Mouse (Mus musculus): ENCODE data around the gene Harbi1. TPM values are rescaled to one million over a fixed set of nuclear protein-coding genes. Genes with fewer than 3 reads are reported as not detected.

Gene Harbi1
- polyA plus RNA-seq (2021) = 11.4 TPM

- ChIA-PET CTCF (interaction anchor here (1.2 to 1.7 kb wide), 2 partner anchors 11 to 15 kb away, joined by 3 to 5 read pairs; no protein-coding TSS in a partner anchor), POLR2A (interaction anchor here (0.7 kb wide), 1 partner anchor 28 kb away, joined by 3 read pairs; no protein-coding TSS in a partner anchor)
- TF ChIP-seq CTCF (IDR thresholded peaks at IDR 0.05) = no peak
- H3K27me3 ChIP-seq = no peaks in the 10 kb centered on the region
- in situ Hi-C loops (cut with MboI; ENCODE audit: low pct_unique_long_range_greater_than_20kb) = no loop called here
- ATAC-seq (peak; percentile 95), DNase-seq (ENCODE audit: low read depth, low spot score) (peak; percentile 89)
These were observed at the start of gene Harbi1, which contains the start of gene Atg13 for GRCm38 (mm10) chr2:91710272-91711234. TSS of gene Harbi1 (plus strand) at chr2:91710852. TSS of gene Atg13 (minus strand) at chr2:91710576.

GRCm38 (mm10) chr2:91660981-91661380, 49.7 kb upstream of the Harbi1 start:
- in situ Hi-C loops (cut with MboI; ENCODE audit: low pct_unique_long_range_greater_than_20kb) = no loop called here
- no peaks in the 10 kb centered on the region for H3K27me3 ChIP-seq
- ChIA-PET POLR2A (no interaction called here), CTCF (no interaction called here)
- TF ChIP-seq CTCF (IDR thresholded peaks at IDR 0.05) = no peak
- no peak for ATAC-seq
- DNase-seq (ENCODE audit: low read depth, low spot score) = no peak

GRCm38 (mm10) chr2:91664780-91665179, 45.9 kb upstream of the Harbi1 start:
- TF ChIP-seq CTCF (IDR thresholded peaks at IDR 0.05) = no peak
- H3K27me3 ChIP-seq = no peaks in the 10 kb centered on the region
- in situ Hi-C loops (cut with MboI; ENCODE audit: low pct_unique_long_range_greater_than_20kb) = no loop called here
- no peak for ATAC-seq
- ChIA-PET CTCF (no interaction called here), POLR2A (no interaction called here)
- DNase-seq (ENCODE audit: low read depth, low spot score) = no peak

GRCm38 (mm10) chr2:91666386-91666910, 44.2 kb upstream of the Harbi1 start:
- DNase-seq (ENCODE audit: low read depth, low spot score) = no peak

GRCm38 (mm10) chr2:91667747-91668146, 42.9 kb upstream of the Harbi1 start:
- ATAC-seq (no peak), DNase-seq (ENCODE audit: low read depth, low spot score) (no peak)
- TF ChIP-seq CTCF (IDR thresholded peaks at IDR 0.05) = no peak
- ChIA-PET CTCF (interaction anchor here (1.1 kb wide), 1 partner anchor 30 kb away, joined by 3 read pairs; no protein-coding TSS in a partner anchor), POLR2A (interaction anchor here (1.5 kb wide), 1 partner anchor 11 kb away, joined by 3 read pairs; no protein-coding TSS in a partner anchor)
- in situ Hi-C loops (cut with MboI; ENCODE audit: low pct_unique_long_range_greater_than_20kb) = no loop called here
- no peaks in the 10 kb centered on the region for H3K27me3 ChIP-seq

More at GRCm38 (mm10) chr2:91666386-91666910, 44.2 kb upstream of the Harbi1 start:
- no peak for ATAC-seq
- ChIA-PET CTCF (interaction anchor here (0.7 kb wide), 1 partner anchor 12 kb away, joined by 3 read pairs; no protein-coding TSS in a partner anchor), POLR2A (no interaction called here)
- H3K27me3 ChIP-seq = no peaks in the 10 kb centered on the region
- TF ChIP-seq CTCF (IDR thresholded peaks at IDR 0.05) = no peak
- in situ Hi-C loops (cut with MboI; ENCODE audit: low pct_unique_long_range_greater_than_20kb) = no loop called here

DNA sequence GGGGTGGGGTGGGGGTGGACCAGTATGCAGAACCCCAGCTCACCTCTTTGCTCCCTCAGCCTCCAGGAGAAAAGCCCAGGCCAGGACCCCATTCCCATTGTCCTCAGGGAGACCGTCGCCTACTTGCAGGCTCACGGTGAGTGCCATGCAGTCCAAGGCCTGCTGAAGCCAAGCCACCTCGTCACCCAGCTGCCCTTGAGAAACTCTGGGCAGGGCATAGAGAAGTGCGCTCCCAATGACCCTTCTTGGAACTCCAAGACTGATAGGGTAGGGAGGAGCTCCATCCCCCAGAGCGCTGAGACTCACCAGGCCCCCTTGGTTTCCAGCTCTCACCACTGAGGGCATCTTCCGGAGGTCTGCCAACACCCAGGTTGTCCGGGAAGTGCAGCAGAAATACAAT, 41.3 kb upstream of the Harbi1 start:
- ATAC-seq (no peak), DNase-seq (ENCODE audit: low read depth, low spot score) (no peak)
- ChIA-PET POLR2A (interaction anchor here (0.8 to 1.3 kb wide), 2 partner anchors 17 to 61 kb away, joined by 3 read pairs; partner anchors contain the start of gene Ambra1), CTCF (no interaction called here)
- TF ChIP-seq CTCF (IDR thresholded peaks at IDR 0.05) = no peak
- H3K27me3 ChIP-seq = no peaks in the 10 kb centered on the region
- in situ Hi-C loops (cut with MboI; ENCODE audit: low pct_unique_long_range_greater_than_20kb) = no loop called here

GRCm38 (mm10) chr2:91670038-91670437, 40.6 kb upstream of the Harbi1 start:
- ChIA-PET CTCF (no interaction called here), POLR2A (interaction anchor here (0.8 to 1.3 kb wide), 2 partner anchors 18 to 60 kb away, joined by 3 read pairs; partner anchors contain the start of gene Ambra1)
- DNase-seq (ENCODE audit: low read depth, low spot score) (no peak), ATAC-seq (no peak)
- no peaks in the 10 kb centered on the region for H3K27me3 ChIP-seq
- no peak for TF ChIP-seq CTCF (IDR thresholded peaks at IDR 0.05)
- in situ Hi-C loops (cut with MboI; ENCODE audit: low pct_unique_long_range_greater_than_20kb) = no loop called here

DNA sequence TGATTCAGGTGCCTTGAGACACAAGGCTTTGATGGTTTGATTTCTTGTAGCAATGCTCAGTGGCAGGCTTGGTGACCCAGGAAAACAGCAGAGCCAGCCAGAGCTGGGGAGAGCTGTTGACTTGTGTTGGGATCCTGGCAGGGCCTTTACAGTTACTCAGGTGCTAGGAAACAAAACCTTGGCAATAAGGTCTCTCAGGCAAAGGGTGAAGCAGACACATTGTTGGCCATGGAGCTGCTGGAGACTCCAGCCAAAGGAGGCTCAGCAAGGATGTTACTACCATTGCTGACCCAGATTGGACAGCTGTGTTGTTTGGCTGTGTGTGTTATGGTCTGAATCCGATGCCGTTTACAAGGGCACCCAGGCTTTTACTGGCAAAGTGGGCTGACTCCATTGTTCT, 37.1 kb upstream of the Harbi1 start:
- DNase-seq (ENCODE audit: low read depth, low spot score) (no peak), ATAC-seq (no peak)
- in situ Hi-C loops (cut with MboI; ENCODE audit: low pct_unique_long_range_greater_than_20kb) = no loop called here
- no peaks in the 10 kb centered on the region for H3K27me3 ChIP-seq
- no peak for TF ChIP-seq CTCF (IDR thresholded peaks at IDR 0.05)
- ChIA-PET POLR2A (no interaction called here), CTCF (interaction anchor here (0.9 to 2.1 kb wide), 3 partner anchors 16 to 24 kb away, joined by 3 to 5 read pairs (median 3); no protein-coding TSS in a partner anchor)

GRCm38 (mm10) chr2:91674895-91675294, 35.8 kb upstream of the Harbi1 start:
- TF ChIP-seq CTCF (IDR thresholded peaks at IDR 0.05) = no peak
- ATAC-seq (no peak), DNase-seq (ENCODE audit: low read depth, low spot score) (no peak)
- H3K27me3 ChIP-seq = no peaks in the 10 kb centered on the region
- ChIA-PET CTCF (interaction anchor here (1.2 to 2.1 kb wide), 2 partner anchors 21 to 23 kb away, joined by 3 to 5 read pairs; no protein-coding TSS in a partner anchor), POLR2A (no interaction called here)
- in situ Hi-C loops (cut with MboI; ENCODE audit: low pct_unique_long_range_greater_than_20kb) = no loop called here

DNA sequence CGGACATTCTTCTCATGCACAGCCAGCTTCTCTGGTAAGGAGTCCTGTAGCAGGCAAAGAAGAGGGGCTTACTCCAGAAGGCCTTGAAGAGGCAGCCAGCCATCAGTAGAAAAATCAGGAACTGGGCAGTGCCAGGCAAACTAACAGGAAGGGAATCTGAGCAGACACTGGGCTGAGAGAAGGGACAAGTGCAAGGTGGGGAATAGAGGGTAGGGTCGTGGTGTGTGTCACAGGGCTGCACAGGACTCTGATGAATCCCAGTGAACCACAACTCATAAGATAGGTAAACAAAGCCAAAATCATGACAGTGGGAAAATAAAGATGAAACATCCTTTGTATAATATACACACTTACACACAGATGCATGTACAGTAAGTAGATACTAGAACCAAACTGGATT, 34.2 kb upstream of the Harbi1 start:
- CTCF ChIA-PET = no interaction called here
- no peak for TF ChIP-seq CTCF (IDR thresholded peaks at IDR 0.05)
- in situ Hi-C loops (cut with MboI; ENCODE audit: low pct_unique_long_range_greater_than_20kb) = no loop called here
- DNase-seq (ENCODE audit: low read depth, low spot score) (no peak), ATAC-seq (no peak)
- POLR2A ChIA-PET = no interaction called here
- no peaks in the 10 kb centered on the region for H3K27me3 ChIP-seq

DNA sequence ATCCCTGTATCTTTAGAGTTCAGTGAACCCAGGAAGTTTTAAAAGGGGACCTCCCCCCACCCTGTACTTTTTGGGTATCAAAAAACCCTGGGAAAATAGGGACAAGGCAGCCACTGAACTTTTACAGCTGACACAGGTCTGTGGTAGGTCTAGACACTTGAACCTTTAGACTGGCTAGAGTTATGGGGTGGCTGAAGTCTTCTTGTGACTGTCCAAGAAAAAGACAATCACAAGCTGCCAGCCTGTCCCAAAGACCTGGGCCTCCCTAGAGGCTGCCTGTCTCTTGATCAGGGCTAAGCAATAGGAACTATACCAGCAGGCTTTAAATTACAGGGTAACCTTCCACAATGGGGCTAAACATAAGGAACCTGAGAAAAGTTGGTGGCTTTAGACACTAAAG, 33.7 kb upstream of the Harbi1 start:
- POLR2A ChIA-PET = no interaction called here
- no peak for TF ChIP-seq CTCF (IDR thresholded peaks at IDR 0.05)
- no peak for ATAC-seq
- in situ Hi-C loops (cut with MboI; ENCODE audit: low pct_unique_long_range_greater_than_20kb) = no loop called here
- CTCF ChIA-PET = no interaction called here
- DNase-seq (ENCODE audit: low read depth, low spot score) = no peak
- no peaks in the 10 kb centered on the region for H3K27me3 ChIP-seq
